Comparison of ENCODE assay signal across 13 mouse cellular contexts in genomic region chr10:111746879-111747477, GRCm38 (mm10).
DNase-seq lines count a peak whose midpoint lies in the region; ATAC-seq and TF ChIP-seq lines count a peak whose summit lies in the region.
"Had no signal": no experiment of that assay in that cellular context is flagged by ENCODE, and none has a peak within 500 bp of the region (broad histone marks: within the 10 kb centered on the region; RNA-seq: fewer than 3 reads in every experiment).

No protein-coding gene starts in this region.

- H3K9me3 ChIP-seq in lung, embryonic 16.5 days (ENCODE audit: control insufficient read depth, low read length): no peaks in the 10 kb centered on the region
- H3K9me3 ChIP-seq in intestine, embryonic 16.5 days (ENCODE audit: control insufficient read depth, low read length): no peaks in the 10 kb centered on the region
- H3K9me3 ChIP-seq in midbrain, postnatal 0 days (ENCODE audit: low read length): no peaks in the 10 kb centered on the region
- H3K9me3 ChIP-seq: stomach, embryonic 15.5 days had no signal

- no peaks in the 10 kb centered on the region for H3K36me3 ChIP-seq in lung, embryonic 16.5 days (ENCODE audit: control insufficient read depth, insufficient read depth, low read length)
- H3K36me3 ChIP-seq in intestine, embryonic 16.5 days (ENCODE audit: control insufficient read depth, insufficient read depth, low read length): no peaks in the 10 kb centered on the region
- H3K36me3 ChIP-seq in midbrain, postnatal 0 days (ENCODE audit: insufficient read depth, low read length): no peaks in the 10 kb centered on the region
- H3K36me3 ChIP-seq: stomach, embryonic 15.5 days had no signal

- ATAC-seq in lung, embryonic 16.5 days (ENCODE audit: low read depth): peak; percentile 38; the same call in 1 of the 2 replicates
- ATAC-seq in intestine, embryonic 16.5 days: peak; percentile 50
- ATAC-seq in midbrain, postnatal 0 days (ENCODE audit: low FRiP score): 0 out of 2 replicates have a peak, but pooled peaks have one; percentile 7
- ATAC-seq in megakaryocyte progenitor cell, adult 5-6 weeks (replicated peaks; ENCODE audit: poor library complexity): no peak

- peak; percentile 75 for DNase-seq in heart, adult 11 months
- DNase-seq in heart, postnatal 4 days: no peak
- no peak for DNase-seq in lung, postnatal 36 days
- no peak for DNase-seq in midbrain, postnatal 0 days (ENCODE audit: low spot score)
- DNase-seq in urinary bladder, postnatal 25 days (ENCODE audit: low spot score): no peak
- DNase-seq: cerebellum, postnatal 25 days; kidney, postnatal 14 days had no signal

- 87% methylated on average over 6 of the region's 6 CpGs for WGBS in lung, embryonic 16.5 days
- WGBS in intestine, embryonic 16.5 days: 90% methylated on average over 6 of the region's 6 CpGs
- WGBS in midbrain, postnatal 0 days: 93% methylated on average over 6 of the region's 6 CpGs

- no peak overlapping the region for H3K4me3 ChIP-seq in lung, embryonic 16.5 days (ENCODE audit: low read length)
- no peak overlapping the region for H3K4me3 ChIP-seq in intestine, embryonic 16.5 days (ENCODE audit: low read length)
- no peak overlapping the region for H3K4me3 ChIP-seq in midbrain, postnatal 0 days (ENCODE audit: low read depth, low read length)
- H3K4me3 ChIP-seq: left cerebral cortex, adult 2 months; stomach, embryonic 15.5 days had no signal

- H3K4me2 ChIP-seq in lung, embryonic 16.5 days (ENCODE audit: low read depth, low read length): no peak overlapping the region
- no peak overlapping the region for H3K4me2 ChIP-seq in intestine, embryonic 16.5 days (ENCODE audit: low read depth, low read length)
- no peak overlapping the region for H3K4me2 ChIP-seq in midbrain, postnatal 0 days (ENCODE audit: low read depth, low read length, poor library complexity, severe bottlenecking)
- H3K4me2 ChIP-seq: stomach, embryonic 15.5 days had no signal

- H3K27ac ChIP-seq in lung, embryonic 16.5 days (ENCODE audit: low read length): no peak overlapping the region
- no peak overlapping the region for H3K27ac ChIP-seq in intestine, embryonic 16.5 days (ENCODE audit: low read length)
- no peak overlapping the region for H3K27ac ChIP-seq in midbrain, postnatal 0 days (ENCODE audit: low read depth, low read length)
- H3K27ac ChIP-seq: left cerebral cortex, adult 2 months; liver, embryonic 14.5 days; stomach, embryonic 15.5 days had no signal

- H3K9ac ChIP-seq in lung, embryonic 16.5 days (ENCODE audit: low read length): no peak overlapping the region
- H3K9ac ChIP-seq in intestine, embryonic 16.5 days (ENCODE audit: low read depth, low read length): no peak overlapping the region
- H3K9ac ChIP-seq in midbrain, postnatal 0 days (replicated peaks; ENCODE audit: low read length, poor library complexity, severe bottlenecking): no peak overlapping the region
- H3K9ac ChIP-seq: liver, embryonic 14.5 days; stomach, embryonic 15.5 days had no signal

- H3K4me1 ChIP-seq in lung, embryonic 16.5 days (replicated peaks; ENCODE audit: control insufficient read depth, insufficient read depth, low read length): no peaks in the 10 kb centered on the region
- peaks cover 5% of the 10 kb centered on the region; the same call in 1 of the 2 replicates for H3K4me1 ChIP-seq in intestine, embryonic 16.5 days (ENCODE audit: control insufficient read depth, insufficient read depth, low read length)
- no peaks in the 10 kb centered on the region for H3K4me1 ChIP-seq in midbrain, postnatal 0 days (ENCODE audit: insufficient read depth, low read length)
- H3K4me1 ChIP-seq: stomach, embryonic 15.5 days had no signal

- H3K27me3 ChIP-seq in lung, embryonic 16.5 days (ENCODE audit: control insufficient read depth, insufficient read depth, low read depth, low read length): no peaks in the 10 kb centered on the region
- H3K27me3 ChIP-seq in intestine, embryonic 16.5 days (replicated peaks; ENCODE audit: control insufficient read depth, insufficient read depth, low read length): no peaks in the 10 kb centered on the region
- H3K27me3 ChIP-seq in midbrain, postnatal 0 days (ENCODE audit: insufficient read depth, low read length): no peaks in the 10 kb centered on the region
- H3K27me3 ChIP-seq: stomach, embryonic 15.5 days had no signal

- no peak for TF ChIP-seq CTCF in midbrain, postnatal 0 days (IDR thresholded peaks at IDR 0.05)
